ENCODE assay signal across 8 mouse cellular contexts in the genomic region with DNA sequence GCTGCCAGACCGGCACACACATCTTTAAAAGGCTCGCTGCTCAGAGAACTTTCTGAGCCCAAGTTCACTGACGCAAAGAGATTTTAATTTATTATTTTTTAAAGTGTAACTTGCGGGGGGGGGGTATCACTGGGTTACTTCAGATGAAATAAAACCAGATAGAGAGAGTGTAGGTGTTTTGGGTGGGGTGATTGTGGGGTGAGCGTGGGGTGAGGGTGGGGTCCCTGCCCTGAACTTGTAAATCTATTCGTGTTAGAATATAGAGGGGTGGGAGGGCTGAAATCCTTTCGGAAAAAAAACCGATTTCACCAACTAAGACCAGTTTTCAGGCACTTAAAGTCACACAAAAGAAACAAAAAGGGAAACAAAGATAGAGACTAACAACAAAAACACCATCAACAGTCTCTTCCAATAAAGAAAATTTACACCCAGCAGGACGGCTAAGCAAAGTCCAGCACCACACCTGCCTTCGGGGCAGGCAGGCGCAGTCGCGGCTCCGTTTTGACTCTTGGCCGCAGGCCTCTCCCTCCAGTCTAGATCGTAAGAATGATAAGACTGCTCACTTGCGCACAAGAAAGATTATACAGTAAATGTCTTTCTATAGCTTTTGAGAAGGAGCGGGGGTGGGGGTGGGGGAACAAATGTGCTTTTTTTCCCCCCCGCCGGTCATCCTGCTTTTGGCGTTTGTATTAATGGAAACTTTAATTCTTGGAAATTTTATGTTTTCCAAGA. TPM values are rescaled to one million over a fixed set of nuclear protein-coding genes. Genes with fewer than 3 reads are reported as not detected.
A peak's percentile ranks its signal among the peaks of the same experiment; 100 is the strongest.
DNase-seq lines count a peak whose midpoint lies in the region; ATAC-seq and TF ChIP-seq lines count a peak whose summit lies in the region.

No protein-coding gene starts in this region.

- no peak overlapping the region for H3ac ChIP-seq in myocyte (ENCODE audit: control insufficient read depth, insufficient read length)

- no peaks in the 10 kb centered on the region for H3K79me2 ChIP-seq in myocyte (ENCODE audit: control insufficient read depth, insufficient read depth)

- H3K27ac ChIP-seq in heart, embryonic 13.5 days (replicated peaks), result no peak overlapping the region

- WGBS in heart, embryonic 13.5 days, result 3% methylated on average over 21 of the region's 21 CpGs
- 2% methylated on average over 21 of the region's 21 CpGs for WGBS in large intestine, adult 2 months

- peaks cover 44% of the 10 kb centered on the region for H3K27me3 ChIP-seq in heart, embryonic 13.5 days (replicated peaks)
- H3K27me3 ChIP-seq in myocyte (ENCODE audit: control insufficient read depth, insufficient read depth, insufficient read length), result peaks cover 15% of the 10 kb centered on the region

- H3K36me3 ChIP-seq in heart, embryonic 13.5 days, result no peaks in the 10 kb centered on the region
- no peaks in the 10 kb centered on the region for H3K36me3 ChIP-seq in myocyte (ENCODE audit: control insufficient read depth, insufficient read depth)

- peak overlapping the region; percentile 92 for H3K4me2 ChIP-seq in heart, embryonic 13.5 days
- H3K4me2 ChIP-seq in myocyte (ENCODE audit: low read depth), result peak overlapping the region; percentile 18

- TF ChIP-seq POLR2A in myocyte (IDR thresholded peaks at IDR 0.05; ENCODE audit: insufficient read length, low read depth), result no peak

- peak; percentile 18 for DNase-seq in urinary bladder, postnatal 14 days (ENCODE audit: low spot score)
- no peak for DNase-seq in urinary bladder, adult 18-20 months (ENCODE audit: low spot score in 2 of 2)
- peak; percentile 42 for DNase-seq in large intestine, adult 2 months (ENCODE audit: low read depth, low spot score)
- no peak for DNase-seq in ovary, postnatal 10 days (ENCODE audit: low spot score)
- DNase-seq in ovary, postnatal 36 days (ENCODE audit: low spot score), result no peak
- DNase-seq in B cell, adult 2 months, result no peak

- peaks cover 44% of the 10 kb centered on the region for H3K4me1 ChIP-seq in heart, embryonic 13.5 days

- peak overlapping the region; percentile 61 for H3K4me3 ChIP-seq in heart, embryonic 13.5 days
- H3K4me3 ChIP-seq in myocyte, result no peak overlapping the region

- H3K9me3 ChIP-seq in heart, embryonic 13.5 days, result no peaks in the 10 kb centered on the region

- ATAC-seq in heart, embryonic 13.5 days (ENCODE audit: extremely low read depth, insufficient number of reproducible peaks, low FRiP score, low TSS enrichment), result no peak

- peak overlapping the region; percentile 80 for H3K9ac ChIP-seq in heart, embryonic 13.5 days

TF ChIP-seq in myocyte, 11 proteins besides CTCF, POLR2A, EP300 and RAD21:
- TF ChIP-seq E2F4 (IDR thresholded peaks at IDR 0.05; ENCODE audit: insufficient read depth) (no peak), MAX (IDR thresholded peaks at IDR 0.05; ENCODE audit: low read depth) (no peak), REST (IDR thresholded peaks at IDR 0.05; ENCODE audit: insufficient read depth, insufficient read length) (no peak)
TF ChIP-seq in myocyte: peak in this region for 0.

RNA-seq across cellular contexts. Expression of a gene that starts 0.4 kb away (rescaled TPM):
- polyA plus RNA-seq in heart, embryonic 13.5 days (2015; fragmentation: Nextera tagmentation; extraction: Ambion mirVana), result 7.5 and 9.7 TPM in 2 replicates
- 17.6 and 19.1 TPM in 2 replicates for polyA plus RNA-seq in large intestine, adult 2 months (2012; rRNA removed)
- polyA plus RNA-seq in myocyte (2012; fragmentation: generic; extraction: Trizol), result 0.02 TPM

Comparison
In these comparisons a context has a peak if more than half of its experiments do, and no peak if none do; other contexts are left out.
1. DNase-seq: peak in urinary bladder, postnatal 14 days (single experiment) and large intestine, adult 2 months (single experiment); none in urinary bladder, adult 18-20 months (0 of 2), ovary, postnatal 10 days (single experiment), ovary, postnatal 36 days (single experiment) and B cell, adult 2 months (0 of 2).